Mouse (Mus musculus) CH12.LX (cell line): ENCODE results near the gene Snu13. TPM values are rescaled to one million over a fixed set of nuclear protein-coding genes. Genes with fewer than 3 reads are reported as not detected.
A peak's percentile ranks its signal among the peaks of the same experiment; 100 is the strongest.

Source experiments
- DNase-seq: peaks from one replicate; pipeline ENCODE4 v3.0.0-alpha.2; 2013; ENCODE audit errors: extremely low read depth
- H3K27ac ChIP-seq: 2 replicates; pipeline ENCODE4 v1.5.1; 2012; ENCODE audit warnings: low read depth, mild to moderate bottlenecking, control low read depth, moderate library complexity; ENCODE audit not compliant: insufficient read depth
- H3K27me3 ChIP-seq: replicated peaks from 2 replicates; pipeline ENCODE3; 2012; ENCODE audit warnings: inconsistent platforms
- H3K36me3 ChIP-seq, 2 experiments: replicated peaks in 1 of 2; 2 replicates each; pipeline versions ENCODE3 to v1.6.1; 2012; ENCODE audit warnings: inconsistent platforms in 1 of 2, low read length in 1 of 2, mild to moderate bottlenecking in 1 of 2, mixed read lengths in 1 of 2, moderate library complexity in 1 of 2; ENCODE audit not compliant: control insufficient read depth in 1 of 2, insufficient read depth in 1 of 2
- H3K4me1 ChIP-seq, 2 experiments: 2 replicates each; pipeline ENCODE4 v1.6.1; 2012; ENCODE audit warnings: inconsistent platforms in 1 of 2, moderate library complexity in 1 of 2; ENCODE audit not compliant: insufficient read depth in 2 of 2, control insufficient read depth in 1 of 2
- H3K4me2 ChIP-seq: 2 replicates; pipeline ENCODE4 v1.6.1; 2012; ENCODE audit warnings: low read depth, mild to moderate bottlenecking, control low read depth; ENCODE audit not compliant: poor library complexity, insufficient read depth, severe bottlenecking
- H3K4me3 ChIP-seq, 3 experiments: fragments of 150-350 bp in 1 of 3; sonication (generic) in 1 of 3; replicated peaks in 1 of 3; 2 replicates each; pipeline versions ENCODE3 to v1.5.1; 2011 to 2012; ENCODE audit warnings: low read depth in 2 of 3, low read length in 2 of 3, mild to moderate bottlenecking in 2 of 3, moderate library complexity in 2 of 3, control low read depth in 1 of 3, improper control_type of control experiment in 1 of 3, inconsistent platforms in 1 of 3, mixed read lengths in 1 of 3; ENCODE audit not compliant: poor library complexity in 1 of 3
- H3K79me2 ChIP-seq: replicated peaks from 2 replicates; pipeline ENCODE4 v1.6.1; 2012; ENCODE audit warnings: mild to moderate bottlenecking, moderate library complexity; ENCODE audit not compliant: control insufficient read depth, poor library complexity, insufficient read depth, severe bottlenecking; ENCODE audit errors: extremely low read depth
- H3K9ac ChIP-seq: 2 replicates; pipeline ENCODE4 v1.6.1; 2012; ENCODE audit warnings: low read depth, mild to moderate bottlenecking, control low read depth, moderate library complexity; ENCODE audit not compliant: insufficient read depth
- H3K9me3 ChIP-seq: replicated peaks from 2 replicates; pipeline ENCODE3; 2012; ENCODE audit warnings: low read length, inconsistent platforms, mixed read lengths
- BHLHE40 ChIP-seq: IDR thresholded peaks from 2 replicates; pipeline ENCODE4 v1.6.1; 2011; ENCODE audit warnings: mild to moderate bottlenecking, low read depth, low read length, improper control_type of control experiment
- CHD1 ChIP-seq: IDR thresholded peaks from 2 replicates; pipeline ENCODE4 v1.6.1; 2012; ENCODE audit warnings: low read depth, low read length, improper control_type of control experiment, inconsistent platforms
- CHD2 ChIP-seq: IDR thresholded peaks from 2 replicates; pipeline ENCODE4 v1.6.1; 2011; ENCODE audit warnings: low read length, improper control_type of control experiment
- CTCF ChIP-seq, 2 experiments: IDR thresholded peaks in 1 of 2; conservative IDR thresholded peaks in 1 of 2; 2 replicates each; pipeline ENCODE4 v1.5.1; 2011 to 2012; ENCODE audit warnings: low read depth in 2 of 2, low read length in 2 of 2, improper control_type of control experiment in 1 of 2, inconsistent platforms in 1 of 2, mild to moderate bottlenecking in 1 of 2, moderate library complexity in 1 of 2
- E2F4 ChIP-seq: IDR thresholded peaks from 2 replicates; pipeline ENCODE4 v1.6.1; 2011; ENCODE audit warnings: low read depth, low read length, improper control_type of control experiment; ENCODE audit not compliant: insufficient replicate concordance
- ETS1 ChIP-seq: conservative IDR thresholded peaks from 2 replicates; pipeline ENCODE4 v1.6.1; 2012; ENCODE audit warnings: low read depth, mild to moderate bottlenecking, inconsistent platforms, low read length, improper control_type of control experiment, moderate library complexity
- GABPA ChIP-seq: IDR thresholded peaks from 2 replicates; pipeline ENCODE4 v1.6.1; 2012; ENCODE audit warnings: low read depth, low read length, improper control_type of control experiment, inconsistent platforms; ENCODE audit not compliant: insufficient replicate concordance
- KAT2A ChIP-seq: IDR thresholded peaks from 2 replicates; pipeline ENCODE4 v1.6.1; 2012; ENCODE audit warnings: low read length, improper control_type of control experiment, inconsistent platforms; ENCODE audit not compliant: insufficient replicate concordance
- MAFK ChIP-seq: IDR thresholded peaks from 2 replicates; pipeline ENCODE4 v1.6.1; 2011; ENCODE audit warnings: low read length, improper control_type of control experiment; ENCODE audit not compliant: insufficient replicate concordance
- MAZ ChIP-seq: IDR thresholded peaks from 2 replicates; pipeline ENCODE4 v1.6.1; 2012; ENCODE audit warnings: low read depth, mild to moderate bottlenecking, inconsistent platforms, low read length, improper control_type of control experiment, moderate library complexity
- MEF2A ChIP-seq: IDR thresholded peaks from 2 replicates; pipeline ENCODE4 v1.6.1; 2014; ENCODE audit warnings: low read depth, mild to moderate bottlenecking, inconsistent platforms, low read length, improper control_type of control experiment, borderline replicate concordance
- MXI1 ChIP-seq: IDR thresholded peaks from 2 replicates; pipeline ENCODE4 v1.6.1; 2011; ENCODE audit warnings: mild to moderate bottlenecking, low read depth, low read length, improper control_type of control experiment
- MYC ChIP-seq: IDR thresholded peaks from 2 replicates; pipeline ENCODE4 v1.6.1; 2011; ENCODE audit warnings: low read depth, mild to moderate bottlenecking, improper control_type of control experiment, low read length
- NELFE ChIP-seq: IDR thresholded peaks from 2 replicates; pipeline ENCODE4 v1.6.1; 2011; ENCODE audit warnings: low read depth, low read length, improper control_type of control experiment
- POLR2A ChIP-seq: IDR thresholded peaks from 2 replicates; pipeline ENCODE4 v1.6.1; 2011; ENCODE audit warnings: low read depth, mild to moderate bottlenecking, improper control_type of control experiment, low read length
- RAD21 ChIP-seq: IDR thresholded peaks from 2 replicates; pipeline ENCODE4 v1.6.1; 2011; ENCODE audit warnings: low read depth, mild to moderate bottlenecking, low read length, improper control_type of control experiment, moderate library complexity
- RCOR1 ChIP-seq: conservative IDR thresholded peaks from 2 replicates; pipeline ENCODE4 v1.6.1; 2012; ENCODE audit warnings: low read depth, mild to moderate bottlenecking, inconsistent platforms, low read length, improper control_type of control experiment
- SIN3A ChIP-seq: IDR thresholded peaks from 2 replicates; pipeline ENCODE4 v1.6.1; 2012; ENCODE audit warnings: low read length, improper control_type of control experiment, inconsistent platforms
- SMC3 ChIP-seq: IDR thresholded peaks from 2 replicates; pipeline ENCODE4 v1.6.1; 2011; ENCODE audit warnings: low read depth, low read length, improper control_type of control experiment
- TBP ChIP-seq: conservative IDR thresholded peaks from 2 replicates; pipeline ENCODE4 v1.6.1; 2011; ENCODE audit warnings: low read depth, low read length, improper control_type of control experiment
- USF1 ChIP-seq: IDR thresholded peaks from 2 replicates; pipeline ENCODE4 v1.6.1; 2014; ENCODE audit warnings: low read depth, mild to moderate bottlenecking, inconsistent platforms, low read length, improper control_type of control experiment
- USF2 ChIP-seq: conservative IDR thresholded peaks from 2 replicates; pipeline ENCODE4 v1.6.1; 2011; ENCODE audit warnings: low read depth, low read length, improper control_type of control experiment
- ZC3H11A ChIP-seq: IDR thresholded peaks from 2 replicates; pipeline ENCODE4 v1.6.1; 2012; ENCODE audit warnings: low read depth, mild to moderate bottlenecking, inconsistent platforms, low read length, improper control_type of control experiment
- ZKSCAN1 ChIP-seq: IDR thresholded peaks from 2 replicates; pipeline ENCODE4 v1.6.1; 2012; ENCODE audit warnings: low read depth, inconsistent platforms, low read length, improper control_type of control experiment, borderline replicate concordance
- ZNF384 ChIP-seq: IDR thresholded peaks from 2 replicates; pipeline ENCODE4 v1.6.1; 2012; ENCODE audit warnings: low read depth, low read length, improper control_type of control experiment, inconsistent platforms
- dilution Hi-C: fragments of 300-500 bp; cut with MboI; formaldehyde crosslinking; loops from 2 replicates; pipeline ENCODE4 v1.14.3; 2020; ENCODE audit warnings: low sequenced_read_pairs; ENCODE audit not compliant: extremely low pct_unique_long_range_greater_than_20kb, extremely low pct_ligation_motif_present
- in situ Hi-C: fragments of 300-500 bp; cut with MboI; formaldehyde crosslinking; loops from 3 replicates; pipeline ENCODE4 v1.14.3; 2019; ENCODE audit warnings: low sequenced_read_pairs, low pct_ligation_motif_present, low pct_unique_long_range_greater_than_20kb, mixed read lengths
- polyA plus RNA-seq: library from polyadenylated mRNA; unstranded; fragments of >175 nt; gene quantifications from 2 replicates; pipeline ENCODE4 v1.2.1, GENCODE M21; 2012; ENCODE audit warnings: low read depth; ENCODE audit not compliant: insufficient read length
- total RNA-seq, 2 experiments: library from RNA; depleted of rRNA; stranded (reverse); fragments of 300-350 nt in 1 of 2; fragments of >200 nt in 1 of 2; gene quantifications; 2 replicates each; pipeline ENCODE4 v1.2.3; 2012 to 2014

Gene Snu13
- total and polyA plus RNA-seq, 3 experiments: 167 to 558 (median 433) TPM

- H3K4me1 ChIP-seq: peaks cover 0 to 10% of the 10 kb centered on the region in 2 experiments; a peak in 2 of 4 replicates
- H3K79me2 ChIP-seq: peaks cover 3% of the 10 kb centered on the region; the same call in 1 of the 2 replicates
- TF ChIP-seq NELFE (no peak), ETS1 (no peak), GABPA (no peak), MAZ (no peak), CHD1 (no peak), ZKSCAN1 (no peak), SMC3 (peak; percentile 25; the same call in 1 of the 2 replicates), CTCF (conservative IDR thresholded peaks at IDR 0.05 in 1 of 2, IDR thresholded peaks at IDR 0.05 in 1 of 2; ENCODE audit: low read depth in 2 of 2, low read length in 2 of 2) (peak; percentile 14 to 62; a peak in 2 of 4 replicates), MYC (peak; percentile 44; the same call in 1 of the 2 replicates), TBP (no peak), MXI1 (no peak), RCOR1 (no peak), USF1 (no peak), CHD2 (no peak), ZNF384 (0 out of 2 replicates have a peak, but pooled peaks have one; percentile 27)
- TF ChIP-seq, all 38 proteins: peak for 4
- no peaks in the 10 kb centered on the region for H3K9me3 ChIP-seq
- H3K4me3 ChIP-seq: no peak overlapping the region
- dilution Hi-C loops (no loop called here), in situ Hi-C loops (no loop called here)
- DNase-seq: peak; percentile 57
- H3K9ac ChIP-seq: no peak overlapping the region
- no peaks in the 10 kb centered on the region for H3K27me3 ChIP-seq
- no peak overlapping the region for H3K27ac ChIP-seq
- peaks cover 61 to 89% of the 10 kb centered on the region in 2 experiments for H3K36me3 ChIP-seq
- H3K4me2 ChIP-seq: no peak overlapping the region
These were observed 11.3 kb downstream of the Snu13 start for GRCm38 (mm10) chr15:82035904-82036689.

DNA sequence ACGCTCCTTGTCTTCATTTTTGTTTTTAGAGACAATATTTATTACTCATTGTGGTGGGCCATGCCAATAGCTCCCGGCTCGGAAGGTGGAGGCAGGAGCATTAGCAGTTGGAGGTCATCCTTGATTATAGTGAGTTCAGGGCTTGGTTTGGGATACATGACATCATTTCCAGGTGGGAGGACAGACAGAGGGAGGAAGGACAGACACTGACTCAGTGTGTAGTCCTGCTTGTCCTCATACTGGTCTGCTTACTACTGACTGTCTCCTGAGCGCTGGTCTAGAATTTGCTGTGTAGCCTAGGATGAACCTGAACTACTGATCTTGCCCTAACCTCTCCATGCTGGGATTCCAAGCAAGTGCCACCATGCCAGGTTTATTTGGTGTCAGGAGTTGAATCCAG lies 13.6 kb downstream of the Snu13 start, which contains the start of gene Desi1:
Desi1 (minus strand) TSS at position 101 of the 400 bp plus-strand sequence.
- TF ChIP-seq CTCF (conservative IDR thresholded peaks at IDR 0.05 in 1 of 2, IDR thresholded peaks at IDR 0.05 in 1 of 2; ENCODE audit: low read depth in 2 of 2, low read length in 2 of 2) (no peak), E2F4 (no peak), MAFK (no peak), TBP (no peak), MEF2A (no peak), USF2 (no peak), USF1 (no peak), SIN3A (no peak), RAD21 (no peak), BHLHE40 (no peak), ZKSCAN1 (no peak), POLR2A (no peak), KAT2A (no peak), ZC3H11A (no peak), ETS1 (no peak)
- peaks cover 65 to 90% of the 10 kb centered on the region in 2 experiments for H3K36me3 ChIP-seq

More for the DNA sequence above, 13.6 kb downstream of the Snu13 start, which contains the start of gene Desi1:
- in situ Hi-C loops: no loop called here
- H3K27me3 ChIP-seq: no peaks in the 10 kb centered on the region
- no peaks in the 10 kb centered on the region for H3K9me3 ChIP-seq
- peaks cover 0 to 23% of the 10 kb centered on the region in 2 experiments; a peak in 2 of 4 replicates for H3K4me1 ChIP-seq
- no peak for DNase-seq
- no peaks in the 10 kb centered on the region for H3K79me2 ChIP-seq
- no peak within 1 kb of the TSS for H3K4me3 ChIP-seq
- H3K27ac ChIP-seq: no peak within 1 kb of the TSS
- dilution Hi-C loops: no loop called here
- no peak within 1 kb of the TSS for H3K9ac ChIP-seq
- H3K4me2 ChIP-seq: no peak within 1 kb of the TSS
